In genomic region chr14:74788766-74789165, GRCm38 (mm10) we compare ENCODE assay signal across 11 mouse cellular contexts. TPM values are rescaled to one million over a fixed set of nuclear protein-coding genes. Genes with fewer than 3 reads are reported as not detected.
DNase-seq lines count a peak whose midpoint lies in the region; ATAC-seq lines count a peak whose summit lies in the region.
"Had no signal": no experiment of that assay in that cellular context is flagged by ENCODE, and none has a peak within 500 bp of the region (broad histone marks: within the 10 kb centered on the region; RNA-seq: fewer than 3 reads in every experiment).

No protein-coding gene starts in this region.

- H3K36me3 ChIP-seq in midbrain, embryonic 14.5 days (ENCODE audit: control insufficient read depth, insufficient read depth, low read length) = peaks cover 22% of the 10 kb centered on the region
- no peaks in the 10 kb centered on the region; the same call in none of the 2 replicates for H3K36me3 ChIP-seq in midbrain, embryonic 11.5 days (ENCODE audit: control insufficient read depth, insufficient read depth, low read length)

- no peak for ATAC-seq in midbrain, embryonic 14.5 days (ENCODE audit: low FRiP score, low TSS enrichment)
- ATAC-seq in midbrain, embryonic 11.5 days (ENCODE audit: low FRiP score) = no peak

- peak; percentile 28 for DNase-seq in heart, adult 8-10 months (ENCODE audit: low spot score)
- no peak for DNase-seq in heart, adult 11 months
- DNase-seq in midbrain, embryonic 14.5 days = peak; percentile 41
- DNase-seq in midbrain, embryonic 11.5 days (ENCODE audit: low spot score, missing footprints) = no peak
- peak; percentile 19 for DNase-seq in brain, adult 2 months (ENCODE audit: low read depth, low spot score)
- peak; percentile 5 for DNase-seq in lung, postnatal 25 days (ENCODE audit: low spot score)
- no peak for DNase-seq in ovary, postnatal 14 days (ENCODE audit: low spot score)
- no peak for DNase-seq in left cerebral cortex, postnatal 25 days (ENCODE audit: low spot score in 2 of 2)
- DNase-seq: cerebellum, adult 11 months had no signal

- H3K9ac ChIP-seq in midbrain, embryonic 14.5 days (replicated peaks; ENCODE audit: low read length) = no peak overlapping the region
- no peak overlapping the region for H3K9ac ChIP-seq in midbrain, embryonic 11.5 days (ENCODE audit: low read length)
- H3K9ac ChIP-seq: hindbrain, embryonic 14.5 days; midbrain, embryonic 12.5 days had no signal

- no peaks in the 10 kb centered on the region for H3K27me3 ChIP-seq in midbrain, embryonic 14.5 days (ENCODE audit: control insufficient read depth, insufficient read depth, low read length)
- no peaks in the 10 kb centered on the region for H3K27me3 ChIP-seq in midbrain, embryonic 11.5 days (ENCODE audit: control insufficient read depth, insufficient read depth, low read length)
- H3K27me3 ChIP-seq: midbrain, embryonic 12.5 days had no signal

- H3K4me3 ChIP-seq in midbrain, embryonic 14.5 days (replicated peaks; ENCODE audit: low read depth, low read length) = no peak overlapping the region
- no peak overlapping the region for H3K4me3 ChIP-seq in midbrain, embryonic 11.5 days (ENCODE audit: low read depth, low read length)
- H3K4me3 ChIP-seq: midbrain, embryonic 12.5 days had no signal

- intact Hi-C loops in left cerebral cortex, postnatal 25 days (cut with DNase I) = no loop called here

- no peak overlapping the region for H3K4me2 ChIP-seq in midbrain, embryonic 14.5 days (ENCODE audit: low read length)
- no peak overlapping the region for H3K4me2 ChIP-seq in midbrain, embryonic 11.5 days
- H3K4me2 ChIP-seq: hindbrain, embryonic 14.5 days; midbrain, embryonic 12.5 days had no signal

- H3K27ac ChIP-seq in midbrain, embryonic 14.5 days (replicated peaks; ENCODE audit: low read depth, low read length) = no peak overlapping the region
- H3K27ac ChIP-seq in midbrain, embryonic 11.5 days (ENCODE audit: low read depth, low read length) = no peak overlapping the region
- H3K27ac ChIP-seq: hindbrain, embryonic 14.5 days; midbrain, embryonic 12.5 days had no signal

- peaks cover 12% of the 10 kb centered on the region; the same call in 1 of the 2 replicates for H3K4me1 ChIP-seq in midbrain, embryonic 14.5 days (ENCODE audit: control insufficient read depth, insufficient read depth, low read length)
- peaks cover 9% of the 10 kb centered on the region for H3K4me1 ChIP-seq in midbrain, embryonic 11.5 days (ENCODE audit: control insufficient read depth, insufficient read depth, low read length)

- no peaks in the 10 kb centered on the region for H3K9me3 ChIP-seq in midbrain, embryonic 14.5 days (ENCODE audit: control insufficient read depth, low read length)
- H3K9me3 ChIP-seq in midbrain, embryonic 11.5 days (ENCODE audit: control insufficient read depth, low read length) = no peaks in the 10 kb centered on the region
- H3K9me3 ChIP-seq: midbrain, embryonic 12.5 days had no signal

- WGBS in midbrain, embryonic 14.5 days = 87% methylated on average over 8 of the region's 8 CpGs
- 83% methylated on average over 8 of the region's 8 CpGs for WGBS in midbrain, embryonic 11.5 days

RNA-seq across cellular contexts. Expression of gene Esd, which starts 56.7 kb away (rescaled TPM):
- total RNA-seq in heart, adult 8-10 months (2022) = 100 to 1,000 TPM; 123 to 136 (median 128) TPM
- polyA plus RNA-seq in midbrain, embryonic 14.5 days (2014; fragmentation: Nextera tagmentation; extraction: Ambion mirVana) = 234 and 245 TPM in 2 replicates
- polyA plus RNA-seq in midbrain, embryonic 11.5 days (2014; fragmentation: Nextera tagmentation; extraction: Ambion mirVana) = 386 and 391 TPM in 2 replicates
- 10 to 100 TPM; 87.9 to 88.9 TPM for total RNA-seq in left cerebral cortex, postnatal 25 days (2021)

Comparison
In these comparisons a context has a peak if more than half of its experiments do, and no peak if none do; other contexts are left out.
1. DNase-seq: peak in heart, adult 8-10 months (single experiment), midbrain, embryonic 14.5 days (single experiment), brain, adult 2 months (single experiment) and lung, postnatal 25 days (single experiment); none in heart, adult 11 months (single experiment), midbrain, embryonic 11.5 days (single experiment), ovary, postnatal 14 days (single experiment) and left cerebral cortex, postnatal 25 days (0 of 2).